Mouse (Mus musculus) heart, embryonic 11.5 days (tissue): ENCODE results near the gene Nrl. TPM values are rescaled to one million over a fixed set of nuclear protein-coding genes. Genes with fewer than 3 reads are reported as not detected.
A peak's percentile ranks its signal among the peaks of the same experiment; 100 is the strongest.

ENCODE experiments used
- ATAC-seq: fragments of 200-750 bp; cut with Nextera tagmentation; replicated peaks from 2 replicates; pipeline ENCODE4 v1.8.0; 2017; ENCODE audit warnings: moderate library complexity; ENCODE audit not compliant: insufficient number of reproducible peaks, low FRiP score, low TSS enrichment
- H3K27ac ChIP-seq: fragments of 300-500 bp; sonication (generic); 2 replicates; pipeline ENCODE4 v1.5.1; 2014; ENCODE audit warnings: mild to moderate bottlenecking, low read depth, low read length
- H3K27me3 ChIP-seq: fragments of 300-500 bp; sonication (generic); 2 replicates; pipeline ENCODE4 v1.6.1; 2014; ENCODE audit warnings: mild to moderate bottlenecking, low read length, mixed read lengths; ENCODE audit not compliant: control insufficient read depth, insufficient read depth
- H3K36me3 ChIP-seq: fragments of 300-500 bp; sonication (generic); 2 replicates; pipeline ENCODE4 v1.6.1; 2014; ENCODE audit warnings: mild to moderate bottlenecking, low read length, moderate library complexity, mixed read lengths; ENCODE audit not compliant: control insufficient read depth, insufficient read depth
- H3K4me1 ChIP-seq: fragments of 300-500 bp; sonication (generic); 2 replicates; pipeline ENCODE4 v1.6.1; 2014; ENCODE audit warnings: low read length; ENCODE audit not compliant: control insufficient read depth, insufficient read depth
- H3K4me2 ChIP-seq: fragments of 300-500 bp; sonication (generic); 2 replicates; pipeline ENCODE4 v1.6.1; 2014; ENCODE audit warnings: mild to moderate bottlenecking, moderate library complexity
- H3K4me3 ChIP-seq: fragments of 300-500 bp; sonication (generic); 2 replicates; pipeline ENCODE4 v1.5.1; 2014; ENCODE audit warnings: low read depth, low read length
- H3K9ac ChIP-seq: fragments of 300-500 bp; sonication (generic); 2 replicates; pipeline ENCODE4 v1.6.1; 2014; ENCODE audit warnings: mild to moderate bottlenecking, low read depth, low read length, moderate library complexity
- H3K9me3 ChIP-seq: fragments of 300-500 bp; sonication (generic); replicated peaks from 2 replicates; pipeline ENCODE4 v1.6.1; 2016; ENCODE audit warnings: low read length; ENCODE audit not compliant: control insufficient read depth
- WGBS: fragments of 180-500 bp; shearing (Covaris S2); extraction: QIAGEN DNeasy Blood & Tissue Kit; methylation state at CpG from one replicate; pipeline ENCODE4 v1.1.7; 2014; ENCODE audit not compliant: insufficient replicate concordance; 5-methylcytosine and 5-hydroxymethylcytosine counted together
- polyA plus RNA-seq: library from polyadenylated mRNA; unstranded; fragments of >200 nt; fragmentation: Nextera tagmentation; extraction: Ambion mirVana; gene quantifications from 2 replicates; pipeline ENCODE4 v1.2.1, GENCODE M21; 2014

Nrl gene
- polyA plus RNA-seq, 1 experiment from 2014 or later, result not detected

DNA sequence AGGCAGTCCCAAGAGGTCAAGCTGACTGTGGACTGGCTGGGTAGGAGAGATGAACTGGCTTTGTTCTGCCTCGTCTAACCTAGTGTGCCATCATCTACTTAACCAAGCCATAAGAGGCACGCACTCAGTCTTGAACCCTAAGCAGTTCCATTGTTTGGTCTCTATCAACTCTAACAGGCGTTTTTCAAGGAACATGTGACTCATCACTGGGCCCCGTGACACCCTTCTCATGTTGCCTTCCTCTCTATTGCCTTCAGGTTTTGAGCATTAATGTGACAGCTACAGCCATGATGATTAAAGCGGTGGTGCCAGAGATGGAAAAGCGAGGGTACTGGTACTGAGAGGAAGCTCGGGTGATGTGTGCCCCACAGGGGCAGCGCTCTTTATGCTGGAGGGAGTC, 37.9 kb downstream of the Nrl start:
- Histone ChIP-seq H3K27me3 (no peaks in the 10 kb centered on the region), H3K4me2 (no peak overlapping the region), H3K9me3 (no peaks in the 10 kb centered on the region), H3K36me3 (no peaks in the 10 kb centered on the region), H3K27ac (no peak overlapping the region), H3K9ac (no peak overlapping the region), H3K4me1 (peaks cover 4% of the 10 kb centered on the region; the same call in 1 of the 2 replicates), H3K4me3 (no peak overlapping the region)
- no peak for ATAC-seq
- WGBS, result 72% methylated on average over 8 of the region's 8 CpGs

DNA sequence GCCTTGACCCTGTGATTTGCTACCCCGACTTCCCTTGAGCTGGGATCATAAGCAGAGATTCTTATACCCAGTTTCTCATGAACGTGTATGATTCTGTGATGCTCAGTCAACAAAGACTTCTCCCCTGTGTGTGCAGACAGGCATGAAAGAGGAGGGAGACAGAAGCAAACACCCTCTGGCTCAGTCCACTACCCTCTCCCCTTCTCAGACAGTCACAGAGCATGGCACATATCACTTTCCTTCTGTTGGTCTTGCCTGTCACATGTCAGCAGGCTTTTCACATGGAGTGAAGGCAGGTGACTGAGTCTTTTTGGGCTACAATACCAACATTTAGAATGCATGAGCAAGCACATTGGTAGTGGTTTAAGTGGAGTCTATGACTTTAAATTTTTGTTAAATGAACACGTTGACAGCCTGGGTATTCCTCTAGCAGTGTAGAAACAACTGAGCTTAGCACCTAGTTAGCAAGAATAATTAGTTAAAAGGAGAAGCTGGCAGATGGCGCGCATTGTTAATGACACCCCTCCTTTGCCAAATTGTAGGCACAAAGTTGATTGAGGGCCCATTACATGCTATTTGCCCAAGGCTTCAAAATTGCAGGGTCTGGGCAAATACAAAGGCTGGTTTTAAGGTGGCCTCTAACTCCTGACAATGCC, 40.2 kb downstream of the Nrl start:
- 72% methylated on average over 5 of the region's 5 CpGs for WGBS
- Histone ChIP-seq H3K9me3 (no peaks in the 10 kb centered on the region), H3K9ac (no peak overlapping the region), H3K4me2 (no peak overlapping the region), H3K4me3 (no peak overlapping the region), H3K36me3 (no peaks in the 10 kb centered on the region), H3K27me3 (no peaks in the 10 kb centered on the region), H3K27ac (no peak overlapping the region), H3K4me1 (no peaks in the 10 kb centered on the region)
- no peak for ATAC-seq

DNA sequence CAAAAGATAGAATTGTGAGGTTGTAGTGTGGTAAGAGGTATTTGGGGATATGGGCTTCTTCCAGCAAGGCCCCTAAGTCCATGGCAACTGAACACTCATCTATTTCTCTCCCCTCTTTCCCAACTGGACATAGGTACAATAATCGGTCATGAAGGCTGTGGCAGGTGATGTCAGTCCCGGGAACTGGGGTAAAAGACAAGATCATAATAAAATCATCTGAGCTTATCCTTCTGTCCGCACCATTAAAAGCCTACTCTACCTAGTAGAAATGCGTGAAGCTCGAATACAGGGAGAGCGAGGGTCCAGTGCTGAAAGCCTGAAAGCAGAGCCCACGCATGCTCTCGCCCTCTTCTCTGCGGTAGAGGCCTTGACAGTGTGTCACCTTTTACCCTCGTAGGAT, 45.2 kb downstream of the Nrl start:
- H3K27me3 ChIP-seq, result no peaks in the 10 kb centered on the region
- no peaks in the 10 kb centered on the region for H3K36me3 ChIP-seq
- H3K9ac ChIP-seq, result no peak overlapping the region
- no peaks in the 10 kb centered on the region for H3K9me3 ChIP-seq
- 87% methylated on average over 10 of the region's 10 CpGs for WGBS
- H3K4me1 ChIP-seq, result no peaks in the 10 kb centered on the region
- no peak overlapping the region for H3K27ac ChIP-seq
- no peak overlapping the region for H3K4me3 ChIP-seq
- ATAC-seq, result no peak
- H3K4me2 ChIP-seq, result no peak overlapping the region

DNA sequence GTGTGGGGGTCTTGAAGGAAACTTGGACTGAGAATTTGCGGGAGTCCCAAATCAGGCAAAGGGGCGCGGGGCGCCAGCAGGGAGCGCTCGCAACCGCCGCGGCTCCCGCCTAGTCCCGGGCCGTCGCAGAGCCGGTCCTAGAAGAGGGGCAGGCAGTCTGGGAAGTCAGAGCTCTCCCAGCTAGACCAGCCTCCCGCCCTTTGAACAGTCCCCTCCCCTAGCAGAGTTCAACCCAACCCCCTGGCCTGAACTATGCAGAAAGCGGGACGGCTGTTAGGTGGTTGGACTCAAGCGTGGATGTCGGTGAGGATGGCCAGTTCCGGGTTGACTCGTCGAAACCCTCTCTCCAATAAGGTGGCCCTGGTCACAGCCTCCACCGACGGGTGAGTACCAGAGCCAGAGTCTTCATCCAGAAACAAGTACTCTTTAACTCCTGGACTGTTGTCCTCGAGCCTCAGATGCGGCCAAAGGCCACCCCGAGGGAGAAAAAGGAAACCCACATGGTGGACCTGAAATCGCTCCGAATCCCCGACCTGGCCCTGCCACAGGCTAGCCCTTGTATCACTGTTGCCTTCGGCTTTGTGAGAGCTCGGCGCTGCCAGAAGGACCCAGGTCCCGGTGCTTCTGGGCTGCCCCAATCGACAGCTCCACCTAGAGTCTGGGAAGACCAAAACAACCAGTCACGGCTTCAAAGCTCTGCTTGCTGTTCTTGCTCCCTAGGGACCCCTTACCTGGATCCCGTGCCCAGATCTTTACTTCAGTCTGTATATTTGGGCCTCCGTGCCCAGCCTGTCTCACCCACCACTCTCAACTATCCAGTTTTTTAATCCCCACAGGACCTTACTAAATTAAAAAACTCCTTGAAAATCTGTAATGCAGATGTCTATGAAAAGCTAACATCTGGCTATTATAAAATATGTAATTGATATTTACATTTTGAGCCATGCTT, 45.9 kb downstream of the Nrl start, which contains the start of gene Dhrs4:
Dhrs4 (plus strand) TSS at position 108 of the 949 bp plus-strand sequence.
- no peaks in the 10 kb centered on the region for H3K36me3 ChIP-seq
- no peaks in the 10 kb centered on the region for H3K4me1 ChIP-seq
- WGBS, result under 1% methylated on average over 38 of the region's 38 CpGs

DNA sequence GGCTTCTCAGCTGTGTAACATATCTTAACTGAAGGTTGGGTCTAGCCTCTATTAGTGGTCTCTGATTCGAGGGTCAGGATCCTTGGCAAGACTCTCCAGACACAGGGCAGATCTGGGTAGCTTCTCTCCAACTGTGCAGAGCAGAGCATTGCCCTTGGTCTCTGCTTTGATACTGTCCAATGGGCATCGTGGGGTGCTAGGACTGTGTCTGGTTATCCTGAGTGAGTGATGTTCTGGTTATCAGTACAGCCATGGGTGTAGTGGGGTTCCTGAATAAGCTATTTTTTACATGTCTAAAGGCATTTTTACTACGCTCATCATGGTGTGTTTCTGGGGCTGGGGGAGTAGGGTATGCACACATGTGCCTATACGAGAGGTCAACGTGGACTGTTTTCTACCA, 47.0 kb downstream of the Nrl start:
- Histone ChIP-seq H3K9me3 (no peaks in the 10 kb centered on the region), H3K4me2 (peak overlapping the region; percentile 62; the same call in 1 of the 2 replicates), H3K4me1 (no peaks in the 10 kb centered on the region), H3K27ac (no peak overlapping the region), H3K9ac (no peak overlapping the region), H3K4me3 (no peak overlapping the region), H3K36me3 (no peaks in the 10 kb centered on the region), H3K27me3 (no peaks in the 10 kb centered on the region)
- WGBS, result 60% methylated on average over 5 of the region's 5 CpGs
- no peak for ATAC-seq

More for the DNA sequence above, 45.9 kb downstream of the Nrl start, which contains the start of gene Dhrs4:
- peak; percentile 95 for ATAC-seq
- H3K9ac ChIP-seq, result peak within 1 kb of the TSS; percentile 78
- peak within 1 kb of the TSS; percentile 75 for H3K27ac ChIP-seq
- no peaks in the 10 kb centered on the region for H3K9me3 ChIP-seq
- peak within 1 kb of the TSS; percentile 56 for H3K4me3 ChIP-seq
- H3K27me3 ChIP-seq, result no peaks in the 10 kb centered on the region
- H3K4me2 ChIP-seq, result peak within 1 kb of the TSS; percentile 62

DNA sequence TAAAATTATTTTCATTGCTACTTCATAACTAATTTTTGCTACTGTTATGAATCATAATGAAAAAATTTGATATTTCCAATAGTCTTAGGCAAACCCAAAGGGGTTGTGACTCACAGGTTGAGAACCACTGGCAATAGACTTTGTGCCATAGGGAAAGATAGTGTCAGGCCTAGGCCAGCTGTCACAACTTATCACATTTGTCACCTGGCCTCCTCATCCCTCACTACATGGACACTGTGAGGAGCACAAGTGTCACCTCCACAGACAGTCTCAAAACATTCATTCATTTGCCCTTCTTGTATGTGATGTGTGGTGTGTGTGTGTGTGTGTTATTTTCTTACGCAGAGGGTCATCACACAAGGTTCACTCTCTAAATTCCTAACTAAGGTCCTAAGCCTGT, 47.4 kb downstream of the Nrl start:
- H3K27ac ChIP-seq, result no peak overlapping the region
- no peak for ATAC-seq
- 91% methylated on average over 1 of the region's 1 CpGs for WGBS

DNA sequence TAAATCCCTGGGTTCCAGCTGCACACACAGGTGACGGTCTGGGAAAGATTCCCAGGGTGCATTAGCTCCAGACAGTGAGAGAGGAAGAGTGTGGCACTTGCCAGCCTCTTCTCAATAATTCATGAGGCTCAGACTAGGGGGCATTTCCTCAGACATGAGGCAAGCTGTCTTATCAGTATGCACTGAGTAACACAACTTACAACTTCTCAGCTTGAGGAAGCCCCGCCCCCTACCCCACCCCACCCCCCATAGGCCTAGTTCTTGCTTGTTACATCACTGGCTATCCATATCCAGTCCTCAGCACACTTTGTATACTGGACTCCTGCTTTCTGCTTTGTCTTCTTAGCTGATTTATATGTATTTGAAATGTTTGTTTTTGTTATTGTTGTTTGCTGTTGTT, 49.1 kb downstream of the Nrl start:
- H3K27me3 ChIP-seq, result no peaks in the 10 kb centered on the region
- no peaks in the 10 kb centered on the region for H3K36me3 ChIP-seq
- no peak overlapping the region for H3K4me2 ChIP-seq
- no peaks in the 10 kb centered on the region for H3K4me1 ChIP-seq
- no peaks in the 10 kb centered on the region for H3K9me3 ChIP-seq
- no peak overlapping the region for H3K4me3 ChIP-seq
- no peak for ATAC-seq
- no peak overlapping the region for H3K9ac ChIP-seq
- H3K27ac ChIP-seq, result no peak overlapping the region
- 52% methylated on average over 2 of the region's 2 CpGs for WGBS

More for the DNA sequence above, 47.4 kb downstream of the Nrl start:
- Histone ChIP-seq H3K27me3 (no peaks in the 10 kb centered on the region), H3K4me3 (no peak overlapping the region), H3K4me2 (no peak overlapping the region), H3K9me3 (no peaks in the 10 kb centered on the region), H3K36me3 (no peaks in the 10 kb centered on the region), H3K9ac (no peak overlapping the region), H3K4me1 (no peaks in the 10 kb centered on the region)

DNA sequence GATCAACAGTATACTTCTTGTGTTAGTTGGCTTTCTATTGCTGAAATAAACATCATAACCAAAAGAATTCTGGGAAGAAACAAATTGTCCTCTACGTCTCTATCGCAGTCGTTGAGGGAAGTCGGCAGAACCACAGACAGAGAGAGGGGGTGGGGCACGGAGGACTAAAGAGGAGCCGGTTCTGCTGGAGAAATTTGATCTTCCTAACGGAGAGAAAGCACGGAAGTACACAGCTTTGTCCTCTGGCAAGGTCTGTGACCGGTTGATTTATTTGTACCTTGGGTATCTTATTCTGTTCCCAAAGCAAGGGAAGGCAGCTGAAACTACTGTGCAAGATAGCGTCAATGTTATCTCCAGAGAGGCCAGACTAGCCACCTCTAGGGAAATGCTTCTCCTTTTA, 54.0 kb downstream of the Nrl start:
- Histone ChIP-seq H3K4me2 (peak overlapping the region; percentile 52), H3K9me3 (no peaks in the 10 kb centered on the region), H3K4me1 (no peaks in the 10 kb centered on the region), H3K9ac (peak overlapping the region; percentile 39; the same call in 1 of the 2 replicates), H3K27me3 (0 out of 2 replicates have a peak, but pooled peaks cover 2% of the 10 kb centered on the region), H3K36me3 (no peaks in the 10 kb centered on the region), H3K27ac (no peak overlapping the region), H3K4me3 (no peak overlapping the region)
- 5% methylated on average over 10 of the region's 10 CpGs for WGBS
- ATAC-seq, result no peak
